Mouse (Mus musculus): ENCODE data around the gene Serpina3n. TPM values are rescaled to one million over a fixed set of nuclear protein-coding genes. Genes with fewer than 3 reads are reported as not detected.
"Not testable (repeated sequence)": the region's sequence is repeated elsewhere in the genome, so short reads cannot be mapped to it uniquely, and the experiment has no call there.

Serpina3n gene
- total RNA-seq (2017) = not detected in 2 replicates

DNA sequence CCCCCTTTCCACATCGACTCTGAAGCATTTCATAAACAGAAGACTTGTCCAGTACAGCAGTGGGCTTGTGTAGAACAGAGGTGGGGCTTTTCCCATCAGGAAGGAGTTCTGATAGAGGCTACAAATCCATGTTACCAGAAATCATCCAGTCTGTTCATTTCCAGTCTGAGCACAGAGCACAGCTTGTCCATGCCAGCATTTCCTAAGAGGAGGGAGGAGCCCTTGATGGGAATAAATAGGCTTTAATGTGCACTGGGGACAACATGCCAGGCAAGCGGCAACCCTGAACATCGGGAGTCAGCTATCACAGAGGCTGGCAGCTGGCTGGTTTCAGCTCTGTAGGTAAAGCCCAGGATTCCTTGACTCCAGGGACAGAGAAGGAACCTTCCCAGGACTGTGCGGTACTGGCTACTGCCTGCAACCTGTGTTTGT, at the start of gene Serpina3n:
Gene Serpina3n, plus strand, starts transcription at position 276 of the 432 bp plus-strand sequence.
- ATAC-seq (replicated peaks; ENCODE audit: low read depth, poor library complexity, severe bottlenecking) = 0 out of 2 replicates have a peak, but pooled peaks have one; percentile 15

DNA sequence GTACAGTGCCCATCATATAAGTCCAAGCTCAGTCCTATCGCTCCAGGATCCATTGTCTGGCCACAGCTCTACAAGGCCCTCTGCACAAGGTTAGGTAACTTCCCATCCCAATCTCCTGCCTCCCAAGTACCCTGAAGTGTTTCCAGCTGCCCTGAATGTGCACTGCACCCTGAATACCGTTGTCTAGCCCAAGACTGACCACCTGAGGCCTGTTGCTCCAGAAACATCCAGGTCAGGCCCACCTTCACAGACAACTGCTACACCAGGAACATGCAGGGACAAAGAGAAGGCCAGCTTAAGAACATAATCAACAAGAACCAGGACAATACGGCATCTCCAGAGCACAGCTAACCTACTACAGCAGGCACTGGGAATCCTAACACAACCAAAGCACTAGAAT, 36.5 kb upstream of the Serpina3n start:
- no peak for ATAC-seq (replicated peaks; ENCODE audit: low read depth, poor library complexity, severe bottlenecking)

DNA sequence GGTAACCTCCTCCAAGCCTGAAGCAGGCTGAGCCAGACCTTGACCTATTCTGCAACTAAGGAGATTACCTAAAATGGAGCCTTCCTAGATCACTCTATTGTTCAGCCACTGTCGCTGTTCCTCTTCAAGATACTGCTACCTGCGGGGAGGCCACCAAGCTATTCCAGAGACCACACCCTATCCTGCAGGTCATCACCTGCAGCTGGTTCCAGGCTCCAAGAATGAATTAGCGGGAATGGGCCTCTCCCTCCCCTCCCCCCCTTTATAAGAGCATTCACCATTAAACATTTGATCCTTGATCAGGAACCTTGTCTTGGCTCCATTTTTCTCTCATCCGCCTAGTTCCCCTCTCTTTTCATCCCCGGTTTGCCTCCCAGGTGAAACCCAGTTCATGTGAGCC, 29.4 kb upstream of the Serpina3n start:
- ATAC-seq (replicated peaks; ENCODE audit: low read depth, poor library complexity, severe bottlenecking) = not testable (repeated sequence)

DNA sequence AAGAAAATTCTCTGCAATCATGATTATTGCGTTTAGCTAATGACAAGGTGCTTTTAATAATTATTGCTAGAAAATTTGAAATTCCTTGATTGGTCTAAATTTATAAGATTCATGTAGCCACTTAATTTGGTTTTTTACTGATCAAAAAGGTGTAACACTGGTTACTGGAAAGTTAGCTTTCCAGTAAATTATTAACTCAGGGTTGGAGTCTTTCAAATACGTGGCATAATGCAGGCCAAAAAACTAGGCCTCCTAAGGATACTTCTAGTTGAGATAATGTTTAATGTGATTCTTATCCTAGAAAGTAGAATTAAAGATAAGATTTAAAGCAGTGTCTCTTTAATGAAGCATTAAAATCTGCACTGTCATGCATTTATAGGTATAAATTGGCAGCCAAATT, 28.2 kb upstream of the Serpina3n start:
- ATAC-seq (replicated peaks; ENCODE audit: low read depth, poor library complexity, severe bottlenecking) = not testable (repeated sequence)

DNA sequence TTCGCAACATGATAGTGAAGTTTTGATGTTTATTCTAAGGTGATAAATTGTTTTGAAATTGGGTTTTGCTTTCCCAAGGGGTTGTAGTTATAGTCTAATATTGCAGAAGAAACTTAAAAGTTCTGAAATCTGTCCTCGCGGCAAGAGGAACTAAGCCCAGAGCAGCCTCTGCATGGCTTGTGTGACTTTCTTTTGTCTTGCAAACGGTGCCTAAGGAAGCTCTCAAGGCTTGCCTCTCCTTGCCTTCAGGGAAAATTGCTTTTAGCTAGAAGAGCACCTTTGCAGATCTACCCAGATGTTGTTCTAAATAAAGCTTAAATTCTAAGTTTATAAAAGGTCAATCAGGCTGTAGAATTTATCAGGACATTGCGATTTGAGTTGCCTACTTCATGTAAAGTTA, 27.7 kb upstream of the Serpina3n start:
- not testable (repeated sequence) for ATAC-seq (replicated peaks; ENCODE audit: low read depth, poor library complexity, severe bottlenecking)

DNA sequence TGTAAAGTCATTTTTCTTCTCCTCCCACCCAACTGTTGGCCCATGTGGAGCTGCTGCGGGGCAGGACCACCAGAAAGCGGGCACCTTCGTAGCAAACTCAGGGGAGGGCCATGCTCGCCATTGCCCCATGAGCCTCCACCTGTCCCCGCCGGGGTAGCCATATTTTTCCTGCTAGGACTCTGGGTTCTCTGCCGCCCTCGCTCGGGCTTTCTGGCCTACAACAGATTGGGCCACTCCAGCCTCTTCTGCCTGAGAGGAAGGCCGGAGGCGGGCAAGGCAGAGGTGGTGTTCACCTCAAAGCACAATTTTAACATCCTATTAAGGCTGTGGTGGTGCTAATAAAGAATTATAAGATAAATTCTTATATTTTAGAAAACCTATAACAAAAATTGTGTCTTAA, 26.7 kb upstream of the Serpina3n start:
- ATAC-seq (replicated peaks; ENCODE audit: low read depth, poor library complexity, severe bottlenecking) = no peak

DNA sequence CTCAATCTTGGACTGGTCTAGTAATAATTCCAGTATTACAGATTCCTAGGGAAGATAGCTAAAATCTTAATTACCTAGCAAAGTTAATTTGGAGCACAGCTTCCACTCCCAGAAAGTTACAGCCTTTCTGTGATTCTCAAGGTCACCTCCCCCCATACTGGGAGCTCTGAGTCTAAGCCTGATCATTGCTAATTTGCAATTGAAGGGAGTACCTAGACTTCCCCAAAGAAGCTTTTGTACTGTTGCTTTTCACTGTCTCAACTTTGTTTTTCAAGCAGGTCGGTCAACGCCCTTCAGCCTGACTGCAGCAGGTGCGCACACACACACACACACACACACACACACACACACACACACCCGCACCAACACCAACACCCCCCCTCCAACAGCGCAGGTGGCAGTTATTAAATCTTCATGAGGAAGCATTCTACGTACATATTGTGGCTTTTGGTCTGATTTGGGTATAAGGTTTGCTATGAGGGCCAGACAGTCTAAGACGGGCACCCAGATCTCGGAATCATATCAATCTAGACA, 25.4 kb upstream of the Serpina3n start:
- ATAC-seq (replicated peaks; ENCODE audit: low read depth, poor library complexity, severe bottlenecking) = not testable (repeated sequence)

DNA sequence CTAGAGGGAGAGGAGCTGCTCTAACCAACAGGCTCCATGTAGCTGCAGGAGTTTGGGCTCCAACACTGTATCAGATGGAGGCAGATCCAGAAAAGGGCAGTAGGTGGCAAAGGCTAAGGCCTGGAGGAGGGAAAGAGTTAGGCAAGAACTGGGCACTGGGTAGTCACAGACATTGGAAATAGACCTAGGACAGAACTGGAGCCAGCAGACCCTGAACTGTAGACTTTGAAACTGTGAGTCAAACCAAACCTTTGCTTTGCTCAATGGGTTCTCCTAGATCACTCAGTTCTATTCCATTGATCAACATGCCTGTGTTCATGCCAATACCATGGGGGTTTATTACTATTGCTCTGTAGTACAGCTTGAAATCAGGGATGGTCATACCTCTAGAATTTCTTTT, 20.5 kb upstream of the Serpina3n start:
- ATAC-seq (replicated peaks; ENCODE audit: low read depth, poor library complexity, severe bottlenecking) = not testable (repeated sequence)

DNA sequence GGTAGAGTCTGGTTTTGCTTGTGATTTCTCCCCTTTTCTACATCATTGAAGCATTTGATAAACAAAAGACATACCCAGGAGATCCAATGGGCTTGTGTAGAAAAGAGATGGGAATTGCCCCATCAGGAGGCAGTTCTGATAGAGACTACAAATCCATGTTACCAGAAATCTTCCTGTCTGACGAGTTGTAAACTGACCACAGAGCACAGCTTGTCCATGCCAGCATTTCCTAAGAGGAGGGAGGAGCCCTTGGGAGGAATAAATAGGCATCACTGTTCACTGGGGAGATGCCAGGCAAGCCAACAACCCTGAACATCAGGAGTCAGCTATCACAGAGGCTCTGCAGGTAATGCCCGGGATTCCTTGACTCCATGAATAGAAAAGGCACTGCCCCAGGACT, 19.7 kb upstream of the Serpina3n start:
- not testable (repeated sequence) for ATAC-seq (replicated peaks; ENCODE audit: low read depth, poor library complexity, severe bottlenecking)

DNA sequence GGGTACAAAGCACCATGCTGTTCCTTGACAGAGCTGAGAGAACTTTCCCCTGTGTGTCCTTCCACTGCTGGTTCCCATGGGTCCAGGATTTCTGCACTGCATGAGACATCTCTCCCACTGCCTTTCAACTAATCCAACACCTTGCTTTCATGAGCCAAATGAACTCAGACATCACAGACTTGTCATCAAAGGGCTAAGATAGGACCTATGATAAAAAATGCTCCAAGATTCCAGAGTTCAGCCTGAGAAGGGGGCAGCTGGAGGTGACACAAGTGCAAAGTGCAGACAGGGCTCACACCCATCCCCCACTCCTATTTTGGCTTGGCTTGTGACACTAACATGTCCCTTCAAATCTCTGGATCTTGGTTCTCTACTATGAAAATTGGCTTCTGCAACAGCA, 18.1 kb upstream of the Serpina3n start:
- ATAC-seq (replicated peaks; ENCODE audit: low read depth, poor library complexity, severe bottlenecking) = no peak

DNA sequence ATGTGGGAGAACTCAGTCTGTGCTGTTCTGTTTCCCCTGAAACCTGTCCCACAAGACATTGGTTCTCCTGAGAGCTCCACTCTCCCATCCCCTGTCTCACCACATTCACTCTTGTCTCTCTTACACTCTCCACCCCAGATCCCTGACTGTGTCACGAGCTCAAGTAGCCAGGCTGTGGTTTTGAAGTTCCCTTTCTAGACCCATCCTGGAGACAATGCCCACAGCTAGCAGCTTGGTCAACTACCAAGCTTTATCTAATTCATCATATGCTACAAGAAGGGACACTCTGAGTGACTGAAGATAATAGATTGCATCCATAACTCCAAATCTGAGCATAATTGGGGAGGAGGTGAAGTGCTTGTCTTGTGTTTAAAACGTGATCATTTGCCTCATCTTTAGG, 15.5 kb upstream of the Serpina3n start:
- ATAC-seq (replicated peaks; ENCODE audit: low read depth, poor library complexity, severe bottlenecking) = peak; percentile 68

DNA sequence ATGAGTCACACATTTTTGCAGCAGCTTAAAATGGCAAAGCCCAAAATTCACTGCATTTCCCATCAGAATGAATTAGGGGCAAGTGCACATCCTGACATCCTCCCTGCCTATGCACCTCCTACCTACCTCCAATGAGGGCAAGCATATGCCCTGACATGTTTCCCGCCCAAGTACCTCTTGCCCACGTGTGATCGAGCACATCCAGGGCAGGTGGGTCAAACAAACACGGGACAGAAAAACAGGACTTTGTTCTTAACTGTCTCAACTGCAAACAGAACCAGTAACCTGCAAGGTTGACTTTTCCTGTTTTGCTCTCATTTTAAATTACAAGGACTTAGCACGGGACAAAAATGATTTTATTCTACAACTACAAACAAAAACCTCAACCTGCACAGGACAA, 2.6 kb upstream of the Serpina3n start:
- no peak for ATAC-seq (replicated peaks; ENCODE audit: low read depth, poor library complexity, severe bottlenecking)

DNA sequence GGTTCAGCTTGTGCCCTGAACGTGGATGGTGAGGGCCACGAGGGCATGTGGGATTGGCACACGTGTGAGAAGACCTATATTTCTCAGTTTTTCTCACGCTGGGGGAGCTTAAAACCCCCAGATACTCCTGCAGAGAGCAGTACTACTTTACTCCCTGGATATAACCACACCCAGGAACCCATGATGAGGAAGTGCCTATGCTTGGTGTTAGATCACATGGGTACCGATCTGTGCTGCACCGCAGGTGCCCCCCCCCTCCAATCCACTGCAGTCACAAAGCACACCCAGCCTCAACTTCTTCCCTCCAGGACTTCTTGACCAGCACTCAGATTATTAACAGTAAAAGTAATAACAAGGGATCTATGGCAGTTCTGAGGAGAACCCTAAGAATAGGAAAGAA, 6.0 kb downstream of the Serpina3n start:
- ATAC-seq (replicated peaks; ENCODE audit: low read depth, poor library complexity, severe bottlenecking) = peak; percentile 69

DNA sequence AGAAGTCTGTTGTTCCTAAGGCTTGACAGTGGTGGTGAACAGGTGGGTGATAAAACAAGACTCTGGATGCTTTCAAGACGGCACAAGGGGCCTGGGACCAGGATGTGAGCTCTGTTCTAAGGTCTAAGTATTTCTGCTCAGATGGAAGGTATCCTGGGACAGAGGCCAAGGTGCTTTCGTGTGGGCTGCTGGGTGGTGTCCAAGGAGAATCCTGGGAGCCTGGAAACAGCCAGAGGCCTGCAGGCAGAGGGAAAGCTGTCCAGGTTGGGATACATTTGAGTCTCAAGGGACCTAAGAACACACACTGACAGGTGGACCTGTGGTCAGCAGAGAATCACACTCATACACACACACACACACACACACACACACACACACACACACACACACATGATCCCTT, 8.0 kb downstream of the Serpina3n start:
- ATAC-seq (replicated peaks; ENCODE audit: low read depth, poor library complexity, severe bottlenecking) = no peak

DNA sequence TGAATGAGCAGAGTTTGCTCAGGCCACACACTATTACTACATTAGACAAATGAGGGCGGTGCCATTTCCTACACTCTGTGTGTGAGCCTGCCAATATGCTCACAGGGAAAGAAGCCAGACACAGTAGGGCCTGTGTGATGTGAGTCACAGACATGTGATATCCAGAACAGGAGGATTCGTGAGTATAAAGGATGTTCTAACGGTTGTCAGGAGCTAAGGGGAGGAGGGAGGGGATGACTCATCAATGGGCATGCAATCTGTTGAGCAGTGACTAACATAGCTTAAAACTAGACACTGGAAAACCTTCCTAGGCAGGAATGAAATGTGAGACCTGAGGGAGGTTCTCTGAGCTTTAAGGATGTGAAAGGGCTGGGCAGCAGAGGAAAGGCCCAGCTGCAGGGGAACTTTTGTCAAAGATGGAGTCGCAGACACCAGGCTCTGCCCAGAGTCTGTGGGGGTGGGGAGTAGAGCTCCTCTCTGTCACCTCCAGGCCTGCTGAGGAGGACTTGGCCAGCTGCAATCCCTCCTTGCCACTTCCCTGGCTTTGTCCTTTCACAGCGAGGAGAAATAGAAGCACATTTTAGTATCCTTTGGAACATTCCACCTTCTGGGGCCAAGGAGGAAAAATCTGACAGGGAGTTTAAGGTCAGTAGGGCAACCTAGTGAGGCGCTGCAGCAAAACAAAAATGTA, 9.2 kb downstream of the Serpina3n start:
- 0 out of 2 replicates have a peak, but pooled peaks have one; percentile 12 for ATAC-seq (replicated peaks; ENCODE audit: low read depth, poor library complexity, severe bottlenecking)

DNA sequence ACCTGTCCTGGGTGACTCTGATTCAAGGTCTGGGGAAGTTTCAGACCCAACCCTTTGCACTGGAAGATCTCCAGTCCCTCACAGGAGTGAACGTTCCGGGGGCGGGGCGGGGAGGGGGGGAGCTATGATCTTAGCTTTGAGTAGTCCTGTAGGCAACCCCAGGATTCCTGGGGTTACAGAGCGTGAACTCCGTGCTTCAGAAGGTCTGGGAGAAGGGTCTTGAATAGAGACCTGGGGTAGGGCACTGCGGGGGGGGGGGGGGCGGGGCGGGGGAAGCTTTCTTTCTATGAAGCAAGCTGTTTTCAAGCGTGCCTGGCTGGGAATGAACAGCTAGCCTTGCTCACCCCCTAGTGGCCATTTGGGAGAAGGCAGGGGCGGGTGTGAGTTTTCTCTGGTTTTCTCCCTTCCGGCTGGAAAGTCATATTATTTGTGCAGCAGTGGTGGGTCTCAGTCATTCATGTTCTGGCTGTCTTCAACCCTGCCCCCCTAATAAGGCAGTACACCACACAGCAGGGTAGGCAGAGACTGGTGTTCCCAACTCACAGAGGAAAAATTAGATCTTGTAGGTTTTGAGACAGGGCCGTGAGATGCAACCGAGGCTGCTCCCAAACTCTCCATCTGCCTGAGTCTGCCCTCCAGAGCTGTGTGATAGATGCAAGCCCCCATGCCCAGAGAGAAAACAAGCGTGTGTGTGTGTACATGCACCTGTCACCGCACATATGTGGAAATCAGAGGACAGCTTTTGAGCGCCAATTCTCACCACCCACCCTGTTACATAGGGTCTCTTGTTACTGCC, 12.0 kb downstream of the Serpina3n start:
- ATAC-seq (replicated peaks; ENCODE audit: low read depth, poor library complexity, severe bottlenecking) = peak; percentile 77

DNA sequence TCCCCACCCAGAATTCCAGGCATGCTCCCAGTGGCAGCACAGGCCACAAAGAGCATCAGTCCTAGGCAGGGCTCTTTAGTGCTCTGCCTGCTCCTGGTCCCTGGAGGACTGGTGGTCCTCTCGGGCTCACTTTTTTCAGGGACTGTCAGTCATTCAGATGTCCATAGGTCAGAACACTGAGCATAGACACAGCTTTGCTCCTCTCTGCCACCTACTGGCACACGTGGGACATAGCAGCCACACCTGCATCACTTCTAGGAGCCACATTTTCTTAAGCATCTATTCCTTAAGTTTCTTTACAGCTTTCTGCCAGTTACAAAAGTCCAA, 12.6 kb downstream of the Serpina3n start:
- ATAC-seq (replicated peaks; ENCODE audit: low read depth, poor library complexity, severe bottlenecking) = peak; percentile 50

DNA sequence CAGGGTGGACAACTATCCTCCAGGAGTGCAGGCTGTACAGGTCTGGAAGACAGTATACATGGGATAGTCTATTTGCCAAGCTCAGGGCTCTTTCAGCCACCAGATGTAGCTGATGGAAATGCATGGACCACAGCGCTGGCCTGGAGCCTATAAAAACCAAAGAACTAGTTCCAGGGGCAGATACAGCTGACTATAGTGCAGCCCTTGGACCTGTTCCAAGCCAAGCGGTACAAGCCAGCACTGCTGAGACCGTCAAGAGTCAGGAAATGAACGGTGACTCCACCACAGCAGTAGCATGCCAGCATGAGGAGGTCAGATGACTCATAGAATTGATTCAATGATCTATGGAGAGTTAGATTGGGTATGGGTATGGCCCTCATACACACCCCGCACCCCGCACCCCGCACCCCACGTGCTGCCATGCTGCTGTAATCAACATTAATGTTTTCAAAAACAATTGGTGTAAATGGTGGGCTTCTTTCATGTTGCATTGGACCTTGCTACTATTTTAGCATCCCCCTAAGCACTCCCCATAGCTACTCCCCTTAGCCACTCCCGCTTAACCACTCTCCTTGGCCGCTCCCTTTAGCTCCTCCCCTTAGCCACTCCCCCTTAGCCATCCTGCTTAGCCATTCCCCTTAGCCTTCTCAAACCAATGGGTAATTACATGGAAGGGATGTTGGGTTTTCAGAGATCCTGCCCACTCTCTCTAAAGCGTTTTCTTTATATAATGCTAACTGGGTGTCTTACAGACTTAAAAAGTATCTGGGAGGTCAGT, 16.3 kb downstream of the Serpina3n start:
- peak; percentile 41 for ATAC-seq (replicated peaks; ENCODE audit: low read depth, poor library complexity, severe bottlenecking)

DNA sequence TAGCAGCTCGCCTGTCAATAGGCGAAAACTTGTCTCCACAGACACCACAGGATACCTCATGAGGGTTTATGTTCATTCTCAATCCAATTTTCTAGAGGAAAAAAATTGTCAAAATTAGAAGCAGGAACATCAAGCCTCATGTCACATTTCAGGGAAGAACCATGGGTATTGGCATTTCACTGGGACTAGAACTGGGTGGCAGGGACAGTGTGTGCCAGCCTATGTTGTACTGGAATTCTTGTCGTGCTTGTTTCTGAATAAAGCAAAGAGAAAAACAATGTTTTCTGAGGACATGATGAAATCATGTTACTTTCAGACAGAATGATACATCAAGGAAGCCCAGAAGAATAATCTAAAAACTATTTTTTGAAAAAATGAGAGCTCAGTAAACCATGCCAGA, 19.1 kb downstream of the Serpina3n start:
- ATAC-seq (replicated peaks; ENCODE audit: low read depth, poor library complexity, severe bottlenecking) = no peak

DNA sequence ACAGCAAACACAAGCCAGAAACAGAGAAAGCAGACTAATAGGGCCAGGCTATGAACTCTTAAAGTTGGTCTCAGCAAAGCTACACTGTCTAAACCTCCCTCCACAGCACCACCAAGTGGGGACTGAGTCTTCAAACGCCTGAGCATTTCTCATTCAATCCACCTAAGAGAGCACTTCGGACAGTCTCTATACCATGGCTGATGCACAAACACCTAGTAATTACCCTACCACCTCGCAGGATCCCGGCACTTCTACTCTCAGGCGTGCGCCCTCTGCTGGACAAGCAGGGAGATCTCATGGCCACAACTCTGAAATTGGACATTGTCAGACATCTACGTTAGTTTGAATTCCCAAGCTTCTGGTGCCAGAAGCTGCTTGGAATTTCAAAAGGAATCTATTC, 20.4 kb downstream of the Serpina3n start:
- peak; percentile 91 for ATAC-seq (replicated peaks; ENCODE audit: low read depth, poor library complexity, severe bottlenecking)

DNA sequence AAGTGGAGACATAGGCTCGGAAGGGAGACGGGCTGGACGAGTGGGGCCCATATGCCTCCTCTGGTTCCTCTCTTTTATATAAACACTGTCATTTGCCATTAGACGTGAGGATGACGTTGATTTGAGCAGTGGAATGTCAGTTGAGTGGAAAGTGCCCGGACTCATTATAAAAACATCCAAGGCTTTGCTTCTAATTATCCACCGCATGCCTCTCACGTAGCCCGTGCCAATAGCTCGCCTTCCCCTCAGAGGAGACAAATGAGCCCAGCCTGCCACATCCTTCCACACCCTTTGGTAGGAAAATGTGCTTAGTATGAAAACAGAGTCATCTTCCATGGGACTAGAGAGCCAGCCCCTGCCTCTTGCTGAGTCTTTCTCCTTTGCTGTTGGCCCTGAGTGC, 24.8 kb downstream of the Serpina3n start:
- ATAC-seq (replicated peaks; ENCODE audit: low read depth, poor library complexity, severe bottlenecking) = no peak
